In the genomic region with DNA sequence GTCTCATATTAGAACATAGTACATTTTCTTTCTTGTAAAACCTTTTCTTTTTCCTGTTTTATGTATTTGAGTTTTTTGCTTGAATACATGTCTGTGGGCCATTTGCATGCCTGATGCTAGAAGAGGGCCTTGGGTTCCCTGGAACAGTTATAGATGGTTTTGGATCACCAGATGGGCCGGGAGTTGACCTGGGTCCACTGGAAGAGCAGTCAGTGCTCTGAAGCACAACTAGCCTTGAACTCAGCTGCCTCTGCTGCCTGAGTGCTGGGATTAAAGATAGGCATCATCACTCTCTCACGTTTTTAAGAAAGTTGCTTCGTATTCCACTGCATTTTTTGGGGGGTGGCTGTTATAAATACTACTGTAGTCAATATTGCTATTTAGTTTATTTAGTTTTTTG, we compare ENCODE assay signal across 30 mouse cellular contexts.
"Had no signal": no experiment of that assay in that cellular context is flagged by ENCODE, and none has a peak within 500 bp of the region (broad histone marks: within the 10 kb centered on the region; RNA-seq: fewer than 3 reads in every experiment).

No protein-coding gene starts in this region.

- H3K27ac ChIP-seq: left cerebral cortex, adult 2 months; limb, embryonic 10.5 days; limb, embryonic 12.5 days; limb, embryonic 13.5 days; limb, embryonic 15.5 days; liver, embryonic 12.5 days; liver, embryonic 13.5 days; liver, embryonic 14.5 days; liver, embryonic 15.5 days; lung, embryonic 15.5 days; macrophage; midbrain, embryonic 10.5 days; midbrain, embryonic 12.5 days; midbrain, embryonic 15.5 days; neural tube, embryonic 12.5 days had no signal

- ATAC-seq: liver, embryonic 12.5 days; liver, postnatal 0 days; lung, postnatal 0 days; midbrain, embryonic 15.5 days; midbrain, embryonic 16.5 days had no signal

- H3K27me3 ChIP-seq: limb, embryonic 12.5 days; limb, embryonic 13.5 days; limb, embryonic 15.5 days; liver, embryonic 12.5 days; liver, embryonic 13.5 days; liver, embryonic 15.5 days; lung, embryonic 15.5 days; megakaryocyte, embryonic 14.5 days; midbrain, embryonic 12.5 days; midbrain, embryonic 15.5 days; neural tube, embryonic 12.5 days had no signal

- H3K9me3 ChIP-seq: limb, embryonic 10.5 days; limb, embryonic 13.5 days; limb, embryonic 15.5 days; liver, embryonic 12.5 days; liver, embryonic 13.5 days; liver, embryonic 15.5 days; lung, embryonic 15.5 days; megakaryocyte, embryonic 14.5 days; midbrain, embryonic 10.5 days; midbrain, embryonic 12.5 days; midbrain, embryonic 15.5 days; neural tube, embryonic 12.5 days had no signal

- H3K4me2 ChIP-seq: limb, embryonic 12.5 days; limb, embryonic 13.5 days; limb, embryonic 15.5 days; liver, embryonic 11.5 days; liver, embryonic 12.5 days; liver, embryonic 13.5 days; liver, embryonic 15.5 days; lung, embryonic 14.5 days; lung, embryonic 15.5 days; midbrain, embryonic 12.5 days; midbrain, embryonic 15.5 days; neural tube, embryonic 12.5 days had no signal

- H3K36me3 ChIP-seq: midbrain, embryonic 15.5 days had no signal

- H3K4me3 ChIP-seq: left cerebral cortex, adult 2 months; limb, embryonic 10.5 days; limb, embryonic 12.5 days; limb, embryonic 13.5 days; limb, embryonic 15.5 days; liver, embryonic 12.5 days; liver, embryonic 13.5 days; liver, embryonic 15.5 days; lung, embryonic 15.5 days; megakaryocyte, embryonic 14.5 days; midbrain, embryonic 10.5 days; midbrain, embryonic 12.5 days; midbrain, embryonic 15.5 days; myocyte; neural tube, embryonic 12.5 days had no signal

- H3K9ac ChIP-seq: limb, embryonic 12.5 days; limb, embryonic 13.5 days; limb, embryonic 15.5 days; liver, embryonic 12.5 days; liver, embryonic 13.5 days; liver, embryonic 14.5 days; liver, embryonic 15.5 days; liver, postnatal 0 days; lung, embryonic 14.5 days; lung, embryonic 15.5 days; midbrain, embryonic 12.5 days; midbrain, embryonic 15.5 days; neural tube, embryonic 12.5 days had no signal

- DNase-seq: left cerebral cortex, postnatal 4 days; liver, embryonic 13.5 days; liver, postnatal 0 days; lung, adult 18-20 months; lung, adult 2 months; lung, embryonic 14.5 days; lung, postnatal 10 days; lung, postnatal 14 days; lung, postnatal 36 days; lung, postnatal 4 days; midbrain, embryonic 14.5 days had no signal
